Mouse (Mus musculus) natural killer cell, adult 2 months (primary cell): ENCODE data around the gene Gm9044.
"Not testable (repeated sequence)": the region's sequence is repeated elsewhere in the genome, so short reads cannot be mapped to it uniquely, and the experiment has no call there.

Experiments used
- DNase-seq, 2 experiments: peaks; one replicate each; pipeline ENCODE4 v3.0.0; 2022; ENCODE audit warnings: low spot score in 2 of 2

Gm9044 gene

GRCm38 (mm10) chr10:118332308-118332707, at the start of gene Gm9044:
TSS of gene Gm9044 (minus strand) at chr10:118332408.
- DNase-seq, result not testable (repeated sequence)

- DNase-seq, result peak; percentile 69 to 80
These were observed 38.2 kb upstream of the Gm9044 start for GRCm38 (mm10) chr10:118370443-118370842.

- DNase-seq, result no peak
These were observed 37.3 kb upstream of the Gm9044 start for GRCm38 (mm10) chr10:118369518-118369917.

- DNase-seq, result not testable (repeated sequence)
These were observed 21.8 kb upstream of the Gm9044 start, which contains the start of gene Gm9049 for GRCm38 (mm10) chr10:118354005-118354404. TSS of gene Gm9049 (minus strand) at chr10:118354105.

GRCm38 (mm10) chr10:118348579-118348978, 16.4 kb upstream of the Gm9044 start, which contains the start of gene Gm9048:
TSS of gene Gm9048 (minus strand) at chr10:118348679.
- DNase-seq, result not testable (repeated sequence)

GRCm38 (mm10) chr10:118343155-118343554, 10.9 kb upstream of the Gm9044 start, which contains the start of gene Gm9046:
TSS of gene Gm9046 (minus strand) at chr10:118343255.
- DNase-seq, result not testable (repeated sequence)

GRCm38 (mm10) chr10:118337731-118338130, 5.5 kb upstream of the Gm9044 start, which contains the start of gene Gm9045:
TSS of gene Gm9045 (minus strand) at chr10:118337831.
- DNase-seq, result not testable (repeated sequence)

GRCm38 (mm10) chr10:118326869-118327268, 5.3 kb downstream of the Gm9044 start, which contains the start of gene Gm9040:
TSS of gene Gm9040 (minus strand) at chr10:118326969.
- DNase-seq, result not testable (repeated sequence)

- no peak for DNase-seq
These were observed 13.2 kb downstream of the Gm9044 start for GRCm38 (mm10) chr10:118319024-118319423.

- not testable (repeated sequence) for DNase-seq
These were observed 30.1 kb downstream of the Gm9044 start for GRCm38 (mm10) chr10:118302133-118302532.

GRCm38 (mm10) chr10:118294938-118295337, 37.3 kb downstream of the Gm9044 start, which contains the start of gene Iltifb:
TSS of gene Iltifb (minus strand) at chr10:118295038.
- no peak for DNase-seq

- not testable (repeated sequence) for DNase-seq
These were observed 49.2 kb downstream of the Gm9044 start for GRCm38 (mm10) chr10:118283016-118283415.

- not testable (repeated sequence) for DNase-seq
These were observed 49.6 kb downstream of the Gm9044 start for GRCm38 (mm10) chr10:118282565-118282964.
